Mouse (Mus musculus): Measurements from ENCODE around the gene Hnrnpul2.
A peak's percentile ranks its signal among the peaks of the same experiment; 100 is the strongest.
"Not testable (repeated sequence)": the region's sequence is repeated elsewhere in the genome, so short reads cannot be mapped to it uniquely, and the experiment has no call there.

Hnrnpul2 gene

GRCm38 (mm10) chr19:8852236-8852928 lies 32.6 kb downstream of the Hnrnpul2 start:
- DNase-seq = peak in 1 of 2 experiments; percentile 44

- DNase-seq = no peak
Observed at GRCm38 (mm10) chr19:8853117-8853516, 33.3 kb downstream of the Hnrnpul2 start.

- DNase-seq = peak; percentile 47 to 62
Observed at GRCm38 (mm10) chr19:8857689-8858088, 37.9 kb downstream of the Hnrnpul2 start.

GRCm38 (mm10) chr19:8859018-8859417 lies 39.2 kb downstream of the Hnrnpul2 start:
- DNase-seq = peak in 1 of 2 experiments; percentile 34

DNA sequence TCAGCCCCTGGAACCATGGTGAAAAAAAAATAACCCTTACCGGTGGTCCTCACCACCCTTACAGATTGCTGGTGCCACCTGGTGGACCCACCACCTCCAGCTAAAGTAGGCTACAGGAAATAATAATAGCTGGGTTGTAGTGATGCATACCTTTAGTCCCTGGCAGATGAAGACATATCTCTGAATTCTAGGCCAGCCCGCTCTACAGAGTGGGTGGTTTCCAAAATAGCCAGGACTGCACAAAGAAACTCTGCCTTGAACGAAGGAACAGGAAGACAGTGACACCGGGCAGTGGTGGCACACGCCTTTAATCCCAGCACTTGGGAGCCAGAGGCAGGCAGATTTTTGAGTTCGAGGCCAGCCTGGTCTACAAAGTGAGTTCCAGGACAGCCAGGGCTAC lies 44.5 kb downstream of the Hnrnpul2 start:
- no peak for DNase-seq

DNA sequence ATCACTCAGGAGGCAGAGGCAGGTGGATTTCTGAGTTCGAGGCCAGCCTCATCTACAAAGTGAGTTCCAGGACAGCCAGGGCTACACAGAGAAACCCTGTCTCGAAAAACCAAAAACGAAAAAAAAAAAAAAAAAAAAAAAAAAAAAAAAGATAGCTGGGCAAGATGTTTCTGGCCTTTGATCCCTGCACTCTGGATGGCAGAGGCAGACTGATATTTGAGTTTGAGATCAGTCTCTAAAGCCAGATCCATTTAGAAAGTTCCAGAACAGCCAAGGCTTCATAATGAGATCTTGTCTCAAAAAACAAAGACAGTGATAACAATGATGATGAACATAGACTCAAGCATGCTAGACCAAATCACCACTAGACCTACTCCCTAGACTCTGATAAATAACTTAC lies 50.6 kb downstream of the Hnrnpul2 start:
- DNase-seq = not testable (repeated sequence)

DNA sequence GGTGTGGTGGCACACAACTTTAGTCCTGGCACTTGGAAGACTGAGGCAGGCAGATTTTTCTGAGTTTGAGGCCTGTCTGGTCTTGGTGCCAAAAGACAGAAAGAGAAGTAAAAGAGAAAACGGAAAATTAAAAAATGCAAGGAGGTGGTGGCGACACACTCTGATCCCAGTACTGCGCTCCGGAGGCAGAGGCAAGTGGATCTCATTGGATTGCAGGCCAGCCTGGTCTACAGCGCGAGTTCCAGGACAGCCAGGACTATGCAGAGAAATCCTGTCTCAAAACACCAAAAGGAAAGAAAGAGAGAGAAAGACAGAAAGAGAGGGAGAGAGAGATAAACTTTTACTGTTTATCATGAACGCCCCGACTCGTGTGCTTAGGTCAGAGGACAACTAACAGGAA lies 51.0 kb downstream of the Hnrnpul2 start:
- DNase-seq = no peak

GRCm38 (mm10) chr19:8871267-8872186 lies 51.7 kb downstream of the Hnrnpul2 start, which contains the start of gene Ubxn1:
Gene Ubxn1, plus strand, starts transcription at chr19:8871496.
- peak; percentile 99 for DNase-seq

- no peak for DNase-seq
Observed at GRCm38 (mm10) chr19:8872266-8872840, 52.5 kb downstream of the Hnrnpul2 start.

- DNase-seq = no peak
Observed at GRCm38 (mm10) chr19:8875031-8875430, 55.2 kb downstream of the Hnrnpul2 start.

- peak; percentile 93 for DNase-seq
Observed at GRCm38 (mm10) chr19:8880311-8881033, 60.7 kb downstream of the Hnrnpul2 start, which contains the start of gene Uqcc3. Gene Uqcc3, minus strand, starts transcription at chr19:8880923.

- no peak for DNase-seq
Observed at GRCm38 (mm10) chr19:8881034-8881392, 61.2 kb downstream of the Hnrnpul2 start.

GRCm38 (mm10) chr19:8883616-8884015 lies 63.8 kb downstream of the Hnrnpul2 start, which contains the start of the genes Lbhd1 and Gm49403:
Gene Lbhd1, plus strand, starts transcription at chr19:8883732.
Gene Gm49403, plus strand, starts transcription at chr19:8883930.
- no peak for DNase-seq

Data from lung, adult 18-20 months (tissue).